Mouse (Mus musculus): Measurements from ENCODE around the gene Amdhd2. TPM values are rescaled to one million over a fixed set of nuclear protein-coding genes. Genes with fewer than 3 reads are reported as not detected.
A peak's percentile ranks its signal among the peaks of the same experiment; 100 is the strongest.

The Amdhd2 gene
- polyA plus RNA-seq (2014; fragmentation: Nextera tagmentation; extraction: Ambion mirVana), result 28.8 and 31.6 TPM in 2 replicates

GRCm38 (mm10) chr17:24163176-24163962, at the start of gene Amdhd2:
Gene Amdhd2 (minus strand): TSS chr17:24163766.
- peak within 1 kb of the TSS; percentile 80 for H3K9ac ChIP-seq (replicated peaks; ENCODE audit: low read depth, low read length)
- peak; percentile 91 for ATAC-seq (ENCODE audit: low read depth)
- peak within 1 kb of the TSS; percentile 79 for H3K27ac ChIP-seq (ENCODE audit: low read depth, low read length)
- peak within 1 kb of the TSS; percentile 79 for H3K4me3 ChIP-seq (ENCODE audit: low read depth, low read length)
- H3K27me3 ChIP-seq (ENCODE audit: control insufficient read depth, insufficient read depth, low read length), result no peaks in the 10 kb centered on the region
- peaks cover 19% of the 10 kb centered on the region for H3K4me1 ChIP-seq (ENCODE audit: control insufficient read depth, insufficient read depth, low read length)
- WGBS, result 1% methylated on average over 47 of the region's 47 CpGs
- no peaks in the 10 kb centered on the region for H3K9me3 ChIP-seq (ENCODE audit: control insufficient read depth, low read length)
- H3K4me2 ChIP-seq (ENCODE audit: low read depth, low read length), result peak within 1 kb of the TSS; percentile 98
- peaks cover 15% of the 10 kb centered on the region for H3K36me3 ChIP-seq (ENCODE audit: control insufficient read depth, insufficient read depth, low read length)

DNA sequence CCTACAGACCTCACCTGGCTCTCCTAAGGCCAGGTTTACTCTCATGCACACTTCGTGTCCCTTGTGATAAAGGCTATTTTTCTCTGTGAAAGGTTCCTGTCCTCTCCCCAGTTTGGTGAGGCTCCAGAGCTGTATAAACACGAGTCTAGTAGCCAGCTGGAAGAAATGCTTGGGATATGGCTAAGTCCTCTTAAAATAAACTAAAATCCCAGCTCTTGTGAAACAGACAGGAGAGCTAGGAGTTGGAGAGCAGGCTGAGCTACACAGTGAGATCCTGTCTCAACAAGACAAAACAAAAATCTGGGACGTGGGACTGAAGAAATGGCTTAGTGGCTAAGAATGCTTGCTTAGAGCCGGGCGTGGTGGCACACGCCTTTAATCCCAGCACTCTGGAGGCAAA, 49.6 kb upstream of the Amdhd2 start:
- 80% methylated on average over 6 of the region's 6 CpGs for WGBS
- Histone ChIP-seq H3K27me3 (ENCODE audit: control insufficient read depth, insufficient read depth, low read length) (no peaks in the 10 kb centered on the region), H3K27ac (ENCODE audit: low read depth, low read length) (no peak overlapping the region), H3K4me3 (ENCODE audit: low read depth, low read length) (no peak overlapping the region), H3K9me3 (ENCODE audit: control insufficient read depth, low read length) (no peaks in the 10 kb centered on the region), H3K4me2 (ENCODE audit: low read depth, low read length) (no peak overlapping the region), H3K36me3 (ENCODE audit: control insufficient read depth, insufficient read depth, low read length) (peaks cover 12% of the 10 kb centered on the region), H3K4me1 (ENCODE audit: control insufficient read depth, insufficient read depth, low read length) (peaks cover 29% of the 10 kb centered on the region), H3K9ac (replicated peaks; ENCODE audit: low read depth, low read length) (no peak overlapping the region)
- ATAC-seq (ENCODE audit: low read depth), result no peak

GRCm38 (mm10) chr17:24212441-24213018, 49.0 kb upstream of the Amdhd2 start:
- no peak for ATAC-seq (ENCODE audit: low read depth)
- Histone ChIP-seq H3K9ac (replicated peaks; ENCODE audit: low read depth, low read length) (no peak overlapping the region; the same call in 1 of the 2 replicates), H3K27me3 (ENCODE audit: control insufficient read depth, insufficient read depth, low read length) (0 out of 2 replicates have a peak, but pooled peaks cover under 1% of the 10 kb centered on the region), H3K27ac (ENCODE audit: low read depth, low read length) (no peak overlapping the region; the same call in 1 of the 2 replicates), H3K4me3 (ENCODE audit: low read depth, low read length) (peak overlapping the region; percentile 57), H3K4me1 (ENCODE audit: control insufficient read depth, insufficient read depth, low read length) (peaks cover 36% of the 10 kb centered on the region), H3K36me3 (ENCODE audit: control insufficient read depth, insufficient read depth, low read length) (peaks cover 12% of the 10 kb centered on the region), H3K4me2 (ENCODE audit: low read depth, low read length) (peak overlapping the region; percentile 97), H3K9me3 (ENCODE audit: control insufficient read depth, low read length) (no peaks in the 10 kb centered on the region)
- 28% methylated on average over 5 of the region's 5 CpGs for WGBS

- peak overlapping the region; percentile 82 for H3K27ac ChIP-seq (ENCODE audit: low read depth, low read length)
- H3K27me3 ChIP-seq (ENCODE audit: control insufficient read depth, insufficient read depth, low read length), result 0 out of 2 replicates have a peak, but pooled peaks cover 4% of the 10 kb centered on the region
- peak overlapping the region; percentile 97 for H3K4me2 ChIP-seq (ENCODE audit: low read depth, low read length)
- H3K36me3 ChIP-seq (ENCODE audit: control insufficient read depth, insufficient read depth, low read length), result peaks cover 12% of the 10 kb centered on the region
- H3K4me1 ChIP-seq (ENCODE audit: control insufficient read depth, insufficient read depth, low read length), result peaks cover 43% of the 10 kb centered on the region
- 2% methylated on average over 37 of the region's 37 CpGs for WGBS
- peak; percentile 69 for ATAC-seq (ENCODE audit: low read depth)
- H3K9me3 ChIP-seq (ENCODE audit: control insufficient read depth, low read length), result no peaks in the 10 kb centered on the region
- H3K9ac ChIP-seq (replicated peaks; ENCODE audit: low read depth, low read length), result peak overlapping the region; percentile 82
- peak overlapping the region; percentile 57 for H3K4me3 ChIP-seq (ENCODE audit: low read depth, low read length)
Measured at GRCm38 (mm10) chr17:24211631-24212440, 48.3 kb upstream of the Amdhd2 start.

DNA sequence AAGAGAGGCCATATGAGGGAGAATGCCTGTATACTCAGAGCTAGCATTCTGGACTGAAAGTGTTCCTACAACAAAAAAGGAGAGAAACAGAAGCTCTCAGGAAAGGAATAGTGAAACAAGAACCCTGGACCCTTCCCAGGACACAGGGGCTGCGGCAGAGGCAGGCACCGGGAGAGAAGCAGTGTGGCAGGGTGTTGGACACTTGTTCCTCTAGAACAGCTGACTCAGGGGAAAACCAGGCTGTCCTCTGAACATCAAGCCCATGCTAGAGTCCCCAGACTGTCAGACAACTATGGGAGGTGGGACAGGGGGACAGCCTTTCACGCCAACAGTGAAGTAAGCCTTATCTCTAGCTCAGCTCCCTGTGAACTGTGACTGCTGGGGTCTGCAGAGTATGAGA, 47.0 kb upstream of the Amdhd2 start:
- ATAC-seq (ENCODE audit: low read depth), result no peak
- peaks cover 53% of the 10 kb centered on the region for H3K4me1 ChIP-seq (ENCODE audit: control insufficient read depth, insufficient read depth, low read length)
- peak overlapping the region; percentile 97; the same call in 1 of the 2 replicates for H3K4me2 ChIP-seq (ENCODE audit: low read depth, low read length)
- no peak overlapping the region for H3K27ac ChIP-seq (ENCODE audit: low read depth, low read length)
- H3K4me3 ChIP-seq (ENCODE audit: low read depth, low read length), result no peak overlapping the region
- H3K9me3 ChIP-seq (ENCODE audit: control insufficient read depth, low read length), result no peaks in the 10 kb centered on the region
- peaks cover 5% of the 10 kb centered on the region for H3K36me3 ChIP-seq (ENCODE audit: control insufficient read depth, insufficient read depth, low read length)
- 0 out of 2 replicates have a peak, but pooled peaks cover 4% of the 10 kb centered on the region for H3K27me3 ChIP-seq (ENCODE audit: control insufficient read depth, insufficient read depth, low read length)
- no peak overlapping the region for H3K9ac ChIP-seq (replicated peaks; ENCODE audit: low read depth, low read length)
- WGBS, result 92% methylated on average over 3 of the region's 3 CpGs

DNA sequence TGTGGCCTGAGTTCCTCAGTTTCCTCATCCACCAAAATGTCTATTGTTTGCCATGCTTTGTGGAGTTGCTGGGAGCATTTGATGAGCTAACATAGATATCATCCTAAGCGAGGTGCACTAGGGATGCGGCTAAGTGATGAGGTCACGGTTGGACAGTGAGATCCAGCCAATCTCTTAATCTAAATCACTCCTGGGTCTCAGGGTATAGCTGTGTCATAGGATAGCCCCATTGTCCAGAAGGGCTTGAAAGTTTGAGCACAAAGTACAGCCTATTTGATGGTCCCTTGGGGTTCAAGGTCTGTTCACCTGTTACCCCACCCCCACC, 46.3 kb upstream of the Amdhd2 start:
- Histone ChIP-seq H3K36me3 (ENCODE audit: control insufficient read depth, insufficient read depth, low read length) (no peaks in the 10 kb centered on the region), H3K27me3 (ENCODE audit: control insufficient read depth, insufficient read depth, low read length) (0 out of 2 replicates have a peak, but pooled peaks cover 4% of the 10 kb centered on the region), H3K4me1 (ENCODE audit: control insufficient read depth, insufficient read depth, low read length) (peaks cover 53% of the 10 kb centered on the region), H3K27ac (ENCODE audit: low read depth, low read length) (peak overlapping the region; percentile 79), H3K9me3 (ENCODE audit: control insufficient read depth, low read length) (no peaks in the 10 kb centered on the region), H3K9ac (replicated peaks; ENCODE audit: low read depth, low read length) (no peak overlapping the region), H3K4me2 (ENCODE audit: low read depth, low read length) (peak overlapping the region; percentile 92; the same call in 1 of the 2 replicates), H3K4me3 (ENCODE audit: low read depth, low read length) (no peak overlapping the region)
- 79% methylated on average over 3 of the region's 3 CpGs for WGBS
- ATAC-seq (ENCODE audit: low read depth), result no peak

DNA sequence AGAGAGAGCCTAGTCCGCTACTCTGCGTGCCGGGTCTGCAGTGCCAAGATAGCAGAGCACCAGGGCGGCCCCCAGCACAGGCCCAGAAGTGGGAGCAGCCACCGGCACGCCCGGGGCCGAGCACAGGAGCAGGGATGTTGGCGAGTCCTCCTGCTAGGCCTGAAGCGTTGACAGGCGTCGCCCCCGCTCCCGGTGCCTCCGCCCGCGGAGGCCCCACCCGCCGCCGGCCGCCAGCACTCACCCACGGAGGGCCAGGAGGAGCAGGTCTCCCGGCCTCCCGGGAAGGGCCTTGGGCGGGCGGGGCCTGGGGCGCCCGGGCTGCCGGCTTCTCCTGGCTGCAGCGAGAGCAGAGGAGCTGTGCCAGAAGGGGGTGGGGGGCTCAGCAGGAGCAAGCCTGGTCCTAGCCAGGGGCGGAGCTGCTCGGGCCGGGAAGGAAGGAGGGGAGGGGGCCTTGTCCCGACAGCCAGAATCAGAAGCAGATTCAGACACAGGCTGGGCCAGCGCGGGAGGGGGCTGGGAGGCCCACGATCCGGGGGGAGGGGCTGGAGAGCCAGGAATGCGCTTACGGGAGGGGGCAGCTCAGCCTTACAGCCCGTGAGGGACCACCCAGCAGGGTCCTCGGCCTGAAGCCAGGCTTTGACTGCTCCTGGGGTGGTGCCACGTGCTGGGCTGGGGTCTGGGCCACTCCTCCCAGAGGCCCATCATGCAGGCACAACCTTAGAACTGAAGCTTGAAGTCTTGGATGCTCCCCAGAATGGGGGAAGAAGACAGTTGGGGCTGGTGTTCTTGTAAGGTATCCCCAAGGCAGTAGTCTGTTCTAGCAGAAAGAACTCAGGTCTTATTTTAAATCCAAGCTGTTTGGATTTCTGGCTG, 45.7 kb upstream of the Amdhd2 start, which contains the start of gene Ntn3:
Gene Ntn3 (minus strand): TSS at position 489 of the 873 bp plus-strand sequence.
- H3K9me3 ChIP-seq (ENCODE audit: control insufficient read depth, low read length), result no peaks in the 10 kb centered on the region
- ATAC-seq (ENCODE audit: low read depth), result peak; percentile 22
- H3K4me2 ChIP-seq (ENCODE audit: low read depth, low read length), result peak within 1 kb of the TSS; percentile 92
- 2% methylated on average over 39 of the region's 43 CpGs for WGBS
- 0 out of 2 replicates have a peak, but pooled peaks cover 4% of the 10 kb centered on the region for H3K27me3 ChIP-seq (ENCODE audit: control insufficient read depth, insufficient read depth, low read length)
- H3K9ac ChIP-seq (replicated peaks; ENCODE audit: low read depth, low read length), result peak within 1 kb of the TSS; percentile 66
- peaks cover 59% of the 10 kb centered on the region for H3K4me1 ChIP-seq (ENCODE audit: control insufficient read depth, insufficient read depth, low read length)
- peak within 1 kb of the TSS; percentile 36 for H3K4me3 ChIP-seq (ENCODE audit: low read depth, low read length)
- H3K36me3 ChIP-seq (ENCODE audit: control insufficient read depth, insufficient read depth, low read length), result no peaks in the 10 kb centered on the region
- peak within 1 kb of the TSS; percentile 79 for H3K27ac ChIP-seq (ENCODE audit: low read depth, low read length)

GRCm38 (mm10) chr17:24208641-24209042, 45.1 kb upstream of the Amdhd2 start:
- Histone ChIP-seq H3K27me3 (ENCODE audit: control insufficient read depth, insufficient read depth, low read length) (0 out of 2 replicates have a peak, but pooled peaks cover 4% of the 10 kb centered on the region), H3K27ac (ENCODE audit: low read depth, low read length) (peak overlapping the region; percentile 79), H3K36me3 (ENCODE audit: control insufficient read depth, insufficient read depth, low read length) (no peaks in the 10 kb centered on the region), H3K4me3 (ENCODE audit: low read depth, low read length) (peak overlapping the region; percentile 36), H3K9ac (replicated peaks; ENCODE audit: low read depth, low read length) (peak overlapping the region; percentile 66), H3K4me1 (ENCODE audit: control insufficient read depth, insufficient read depth, low read length) (peaks cover 65% of the 10 kb centered on the region), H3K9me3 (ENCODE audit: control insufficient read depth, low read length) (no peaks in the 10 kb centered on the region), H3K4me2 (ENCODE audit: low read depth, low read length) (peak overlapping the region; percentile 92)
- WGBS, result 2% methylated on average over 29 of the region's 29 CpGs
- no peak for ATAC-seq (ENCODE audit: low read depth)
